Mouse (Mus musculus) liver, embryonic 11.5 days (tissue): Measurements from ENCODE around the gene AU022252. TPM values are rescaled to one million over a fixed set of nuclear protein-coding genes. Genes with fewer than 3 reads are reported as not detected.

Experiments
- ATAC-seq: fragments of 200-750 bp; cut with Nextera tagmentation; replicated peaks from 2 replicates; pipeline ENCODE4 v1.8.0; 2017; ENCODE audit warnings: moderate number of reproducible peaks, mild to moderate bottlenecking, moderate TSS enrichment, moderate library complexity; ENCODE audit not compliant: low FRiP score
- DNase-seq: peaks from one replicate; pipeline ENCODE4 v3.0.0-alpha.2; 2017; ENCODE audit warnings: low spot score
- H3K27ac ChIP-seq: fragments of 300-500 bp; sonication (generic); 2 replicates; pipeline ENCODE4 v1.5.1; 2014; ENCODE audit warnings: mild to moderate bottlenecking, low read depth, low read length, control low read depth
- H3K27me3 ChIP-seq: fragments of 300-500 bp; sonication (generic); replicated peaks from 2 replicates; pipeline ENCODE4 v1.6.1; 2014; ENCODE audit warnings: low read length, mixed read lengths; ENCODE audit not compliant: control insufficient read depth, insufficient read depth
- H3K36me3 ChIP-seq: fragments of 300-500 bp; sonication (generic); 2 replicates; pipeline ENCODE4 v1.6.1; 2014; ENCODE audit warnings: mild to moderate bottlenecking, low read length, moderate library complexity, mixed read lengths; ENCODE audit not compliant: control insufficient read depth, insufficient read depth
- H3K4me1 ChIP-seq: fragments of 300-500 bp; sonication (generic); replicated peaks from 2 replicates; pipeline ENCODE4 v1.6.1; 2014; ENCODE audit warnings: low read length, mixed read lengths; ENCODE audit not compliant: control insufficient read depth, insufficient read depth
- H3K4me2 ChIP-seq: fragments of 300-500 bp; sonication (generic); 2 replicates; pipeline ENCODE4 v1.6.1; 2014; ENCODE audit warnings: mild to moderate bottlenecking, control low read depth, moderate library complexity
- H3K4me3 ChIP-seq: fragments of 300-500 bp; sonication (generic); 2 replicates; pipeline ENCODE4 v1.5.1; 2014; ENCODE audit warnings: low read depth, low read length, control low read depth
- H3K9ac ChIP-seq: fragments of 300-500 bp; sonication (generic); 2 replicates; pipeline ENCODE4 v1.6.1; 2014; ENCODE audit warnings: low read depth, low read length, control low read depth
- H3K9me3 ChIP-seq: fragments of 300-500 bp; sonication (generic); 2 replicates; pipeline ENCODE4 v1.6.1; 2016; ENCODE audit warnings: low read length, inconsistent platforms, mixed read lengths; ENCODE audit not compliant: control insufficient read depth
- whole genome bisulfite sequencing: fragments of 180-500 bp; shearing (Covaris S2); extraction: QIAGEN DNeasy Blood & Tissue Kit; methylation state at CpG from one replicate; pipeline ENCODE4 v1.1.7; 2014; 5-methylcytosine and 5-hydroxymethylcytosine counted together
- polyA plus RNA-seq: library from polyadenylated mRNA; unstranded; fragments of >200 nt; fragmentation: Nextera tagmentation; extraction: Ambion mirVana; gene quantifications from 2 replicates; pipeline ENCODE4 v1.2.1, GENCODE M21; 2014

AU022252 gene
- polyA plus RNA-seq, 1 experiment from 2014 or later: 33.3 TPM

DNA sequence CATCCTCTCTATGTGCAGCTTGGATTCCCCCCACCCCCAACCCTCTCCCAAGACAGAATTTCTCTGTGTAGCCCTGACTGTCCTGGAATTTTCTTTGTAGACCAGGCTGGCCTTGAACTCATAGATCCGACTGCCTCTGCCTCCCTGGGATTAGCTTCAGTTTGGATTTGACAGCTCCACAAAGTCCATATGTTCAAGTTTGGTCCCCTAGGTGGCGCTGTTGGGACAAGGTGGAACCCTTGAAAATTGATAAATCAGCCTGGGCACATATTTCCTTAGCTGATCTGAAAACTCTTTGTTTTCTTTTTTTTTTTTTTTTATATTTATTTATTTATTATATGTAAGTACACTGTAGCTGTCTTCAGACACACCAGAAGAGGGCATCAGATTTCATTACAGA, 75.3 kb downstream of the AU022252 start:
- no peak for ATAC-seq
- no peaks in the 10 kb centered on the region for H3K9me3 ChIP-seq
- no peak overlapping the region for H3K4me3 ChIP-seq
- H3K27ac ChIP-seq: no peak overlapping the region
- H3K4me1 ChIP-seq: no peaks in the 10 kb centered on the region
- no peak overlapping the region for H3K4me2 ChIP-seq
- no peaks in the 10 kb centered on the region for H3K36me3 ChIP-seq
- WGBS: 26% methylated on average over 2 of the region's 2 CpGs
- H3K9ac ChIP-seq: no peak overlapping the region
- no peaks in the 10 kb centered on the region for H3K27me3 ChIP-seq
- no peak for DNase-seq

Other genes with a start within 250 kb of the AU022252 start
- 150 and 153 TPM in 2 replicates for gene Slc2a1, start 124.0 kb downstream of the AU022252 start, polyA plus RNA-seq
- gene Zfp691, start 58.5 kb downstream of the AU022252 start, polyA plus RNA-seq: 5.4 and 8.1 TPM in 2 replicates
- 263 and 274 TPM in 2 replicates for gene Ermap, start 42.7 kb downstream of the AU022252 start, polyA plus RNA-seq
- 169 and 174 TPM in 2 replicates for gene Svbp, start 37.4 kb downstream of the AU022252 start, polyA plus RNA-seq
- not detected in 2 replicates for gene Tmem269, start 14.5 kb downstream of the AU022252 start, polyA plus RNA-seq
- 20.8 and 21.6 TPM in 2 replicates for gene P3h1, start 203 bp upstream of the AU022252 start, polyA plus RNA-seq
- gene Cldn19, start 22.7 kb upstream of the AU022252 start, polyA plus RNA-seq: not detected in 2 replicates
- 952 and 969 TPM in 2 replicates for gene Ybx1, start 61.9 kb upstream of the AU022252 start, polyA plus RNA-seq
- 138 and 140 TPM in 2 replicates for gene Ppih, start 87.8 kb upstream of the AU022252 start, polyA plus RNA-seq
- 1.6 and 3.7 TPM in 2 replicates for gene Ccdc30, start 182.8 kb upstream of the AU022252 start, polyA plus RNA-seq
- 29.2 and 30.8 TPM in 2 replicates for gene Ppcs, start 189.7 kb upstream of the AU022252 start, polyA plus RNA-seq
- gene Zmynd12, start 190.1 kb upstream of the AU022252 start, polyA plus RNA-seq: 0.32 TPM in 1 of 2 replicates, not detected in the other